8 mouse cellular contexts compared by ENCODE assay signal in genomic region chr3:52197982-52198750, GRCm38 (mm10).
DNase-seq lines count a peak whose midpoint lies in the region; ATAC-seq and TF ChIP-seq lines count a peak whose summit lies in the region.

No protein-coding gene starts in this region.

- TF ChIP-seq CTCF in brain, embryonic 14.5 days (IDR thresholded peaks at IDR 0.05; ENCODE audit: borderline replicate concordance, extremely low read depth, insufficient read depth, insufficient read length), result no peak
- no peak for TF ChIP-seq CTCF in heart, adult 2 months (IDR thresholded peaks at IDR 0.05)

- no peaks in the 10 kb centered on the region for H3K27me3 ChIP-seq in midbrain, embryonic 16.5 days (ENCODE audit: control insufficient read depth, insufficient read depth, low read depth, low read length)
- peaks cover 14% of the 10 kb centered on the region for H3K27me3 ChIP-seq in midbrain, embryonic 10.5 days (ENCODE audit: low read depth, poor library complexity, severe bottlenecking)
- H3K27me3 ChIP-seq in heart, adult 2 months (ENCODE audit: control insufficient read depth, insufficient read depth, low read length), result no peaks in the 10 kb centered on the region
- no peaks in the 10 kb centered on the region; the same call in 1 of the 2 replicates for H3K27me3 ChIP-seq in kidney, embryonic 16.5 days (ENCODE audit: insufficient read depth, low read length)
- H3K27me3 ChIP-seq in liver, embryonic 13.5 days, result peaks cover 36% of the 10 kb centered on the region

- no peak for ATAC-seq in midbrain, embryonic 16.5 days
- ATAC-seq in kidney, embryonic 16.5 days (ENCODE audit: low FRiP score, low TSS enrichment), result no peak
- ATAC-seq in liver, embryonic 13.5 days (ENCODE audit: low read depth), result no peak

- no peaks in the 10 kb centered on the region for H3K36me3 ChIP-seq in midbrain, embryonic 16.5 days (ENCODE audit: control insufficient read depth, insufficient read depth, low read length)
- no peaks in the 10 kb centered on the region for H3K36me3 ChIP-seq in midbrain, embryonic 10.5 days
- H3K36me3 ChIP-seq in heart, adult 2 months (ENCODE audit: control insufficient read depth, insufficient read depth, low read length), result no peaks in the 10 kb centered on the region
- no peaks in the 10 kb centered on the region for H3K36me3 ChIP-seq in kidney, embryonic 16.5 days (ENCODE audit: insufficient read depth, low read length)
- H3K36me3 ChIP-seq in liver, embryonic 13.5 days, result no peaks in the 10 kb centered on the region

- intact Hi-C loops in heart, adult 2 months (cut with DNase I), result loop anchor here (2.0 to 5.0 kb wide), 5 partner anchors 93 to 636 kb away; partner anchors contain the start of genes Maml3 and Setd7

- 73% methylated on average over 23 of the region's 23 CpGs for WGBS in midbrain, embryonic 16.5 days
- WGBS in midbrain, embryonic 10.5 days, result 82% methylated on average over 23 of the region's 23 CpGs
- WGBS in heart, adult 2 months, result 22% methylated on average over 23 of the region's 23 CpGs
- 66% methylated on average over 23 of the region's 23 CpGs for WGBS in kidney, embryonic 16.5 days
- 36% methylated on average over 23 of the region's 23 CpGs for WGBS in liver, embryonic 13.5 days (ENCODE audit: insufficient replicate concordance)

- H3K4me3 ChIP-seq in midbrain, embryonic 16.5 days (ENCODE audit: low read depth, low read length), result no peak overlapping the region
- no peak overlapping the region for H3K4me3 ChIP-seq in midbrain, embryonic 10.5 days
- H3K4me3 ChIP-seq in heart, adult 2 months, result peak overlapping the region; percentile 50
- 0 out of 2 replicates have a peak overlapping the region, but pooled peaks have one; percentile 1 for H3K4me3 ChIP-seq in kidney, embryonic 16.5 days (ENCODE audit: low read length)
- H3K4me3 ChIP-seq in liver, embryonic 13.5 days (replicated peaks), result no peak overlapping the region

- peaks cover 14% of the 10 kb centered on the region for H3K4me1 ChIP-seq in midbrain, embryonic 16.5 days (ENCODE audit: control insufficient read depth, insufficient read depth, low read length)
- peaks cover 26% of the 10 kb centered on the region for H3K4me1 ChIP-seq in midbrain, embryonic 10.5 days
- H3K4me1 ChIP-seq in heart, adult 2 months (ENCODE audit: control insufficient read depth, insufficient read depth, low read length), result peaks cover 6% of the 10 kb centered on the region
- peaks cover 32% of the 10 kb centered on the region for H3K4me1 ChIP-seq in kidney, embryonic 16.5 days (ENCODE audit: insufficient read depth, low read length)
- peaks cover 18% of the 10 kb centered on the region for H3K4me1 ChIP-seq in liver, embryonic 13.5 days (replicated peaks)

- no peaks in the 10 kb centered on the region for H3K9me3 ChIP-seq in midbrain, embryonic 16.5 days (replicated peaks; ENCODE audit: control insufficient read depth, low read length, poor library complexity, severe bottlenecking)
- H3K9me3 ChIP-seq in midbrain, embryonic 10.5 days (replicated peaks), result no peaks in the 10 kb centered on the region
- no peaks in the 10 kb centered on the region for H3K9me3 ChIP-seq in kidney, embryonic 16.5 days (ENCODE audit: low read length)
- no peaks in the 10 kb centered on the region for H3K9me3 ChIP-seq in liver, embryonic 13.5 days (replicated peaks)

- no peak for DNase-seq in midbrain, embryonic 10.5 days (ENCODE audit: low spot score)
- DNase-seq in brain, embryonic 14.5 days (ENCODE audit: low read depth), result peak; percentile 28
- DNase-seq in heart, adult 2 months, result peak; percentile 50 to 73
- DNase-seq in liver, embryonic 13.5 days, result no peak
- DNase-seq in right cerebral cortex, postnatal 25 days, result peak; percentile 78
- DNase-seq in testis, postnatal 10 days (ENCODE audit: low spot score), result no peak

- TF ChIP-seq POLR2A in brain, embryonic 14.5 days (IDR thresholded peaks at IDR 0.05; ENCODE audit: borderline replicate concordance, extremely low read depth, insufficient read depth, insufficient read length, poor library complexity, severe bottlenecking), result no peak
- 0 out of 2 replicates have a peak, but pooled peaks have one; percentile 26 for TF ChIP-seq POLR2A in heart, adult 2 months (IDR thresholded peaks at IDR 0.05; ENCODE audit: insufficient read depth, low read depth, low read length)

- H3K9ac ChIP-seq in midbrain, embryonic 16.5 days (ENCODE audit: low read depth, low read length), result no peak overlapping the region
- peak overlapping the region; percentile 64 for H3K9ac ChIP-seq in heart, adult 2 months (ENCODE audit: low read depth, low read length)
- no peak overlapping the region for H3K9ac ChIP-seq in kidney, embryonic 16.5 days (replicated peaks; ENCODE audit: low read length)
- H3K9ac ChIP-seq in liver, embryonic 13.5 days, result no peak overlapping the region

- 0 out of 2 replicates have a peak, but pooled peaks have one; percentile 10 for TF ChIP-seq EP300 in heart, adult 2 months (IDR thresholded peaks at IDR 0.05; ENCODE audit: insufficient read depth, low read depth, low read length)

- H3K27ac ChIP-seq in midbrain, embryonic 16.5 days (ENCODE audit: low read length), result peak overlapping the region; percentile 43; the same call in 1 of the 2 replicates
- H3K27ac ChIP-seq in midbrain, embryonic 10.5 days (replicated peaks), result no peak overlapping the region
- H3K27ac ChIP-seq in heart, adult 2 months, result peak overlapping the region; percentile 70
- peak overlapping the region; percentile 30; the same call in 1 of the 2 replicates for H3K27ac ChIP-seq in kidney, embryonic 16.5 days (ENCODE audit: low read length)
- no peak overlapping the region for H3K27ac ChIP-seq in liver, embryonic 13.5 days

- no peak overlapping the region for H3K4me2 ChIP-seq in midbrain, embryonic 16.5 days (ENCODE audit: low read length)
- peak overlapping the region; percentile 26 for H3K4me2 ChIP-seq in kidney, embryonic 16.5 days (replicated peaks; ENCODE audit: low read depth, low read length)
- peak overlapping the region; percentile 36; the same call in 1 of the 2 replicates for H3K4me2 ChIP-seq in liver, embryonic 13.5 days

- no peaks in the 10 kb centered on the region for H3K79me2 ChIP-seq in heart, adult 2 months (replicated peaks; ENCODE audit: control insufficient read depth, insufficient read depth, low read length)

Comparison
In these comparisons a context has a peak if more than half of its experiments do, and no peak if none do; other contexts are left out.
1. H3K27ac ChIP-seq: peak in midbrain, embryonic 16.5 days (single experiment), heart, adult 2 months (single experiment) and kidney, embryonic 16.5 days (single experiment); none in midbrain, embryonic 10.5 days (single experiment) and liver, embryonic 13.5 days (single experiment).
2. H3K4me3 ChIP-seq: peak in heart, adult 2 months (single experiment) and kidney, embryonic 16.5 days (single experiment); none in midbrain, embryonic 16.5 days (single experiment), midbrain, embryonic 10.5 days (single experiment) and liver, embryonic 13.5 days (single experiment).
3. DNase-seq: peak in brain, embryonic 14.5 days (single experiment), heart, adult 2 months (2 of 2) and right cerebral cortex, postnatal 25 days (single experiment); none in midbrain, embryonic 10.5 days (single experiment), liver, embryonic 13.5 days (single experiment) and testis, postnatal 10 days (single experiment).